Mouse (Mus musculus) yolk sac, embryonic 10.5 days (tissue): ENCODE results near the gene Proser3.
A peak's percentile ranks its signal among the peaks of the same experiment; 100 is the strongest.

Experiments used
- DNase-seq: peaks from one replicate; pipeline ENCODE4 v3.0.0-alpha.2; 2017; ENCODE audit warnings: low spot score

Proser3 gene

GRCm38 (mm10) chr7:30579950-30580349 is 27.9 kb upstream of the Proser3 start:
- DNase-seq, result no peak

GRCm38 (mm10) chr7:30572969-30573368 is 20.9 kb upstream of the Proser3 start:
- DNase-seq, result no peak

GRCm38 (mm10) chr7:30572389-30572788 is 20.3 kb upstream of the Proser3 start:
- no peak for DNase-seq

- DNase-seq, result no peak
These were observed 15.5 kb upstream of the Proser3 start for GRCm38 (mm10) chr7:30567555-30567954.

DNA sequence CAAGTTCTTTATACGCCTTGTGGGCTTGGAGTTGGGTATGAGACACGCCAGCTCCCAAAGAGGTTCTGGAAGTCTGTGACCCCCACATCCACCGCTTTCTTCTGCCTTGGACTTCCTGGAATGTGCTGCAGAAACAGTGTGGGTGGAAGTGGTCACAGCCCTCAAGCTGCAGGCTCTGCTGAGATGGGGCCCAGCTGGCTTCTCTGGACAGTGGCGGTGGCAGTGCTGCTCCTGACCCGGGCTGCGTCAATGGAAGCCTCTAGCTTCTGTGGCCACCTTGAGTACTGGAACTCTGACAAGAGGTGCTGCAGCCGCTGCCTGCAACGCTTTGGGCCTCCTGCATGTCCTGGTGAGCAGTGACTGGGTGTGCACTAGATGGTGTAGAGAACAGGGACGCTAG is 13.9 kb upstream of the Proser3 start:
- no peak for DNase-seq

GRCm38 (mm10) chr7:30564970-30565571 is 13.0 kb upstream of the Proser3 start, which contains the start of gene Igflr1:
TSS of gene Igflr1 (plus strand) at chr7:30565427.
- no peak for DNase-seq

DNA sequence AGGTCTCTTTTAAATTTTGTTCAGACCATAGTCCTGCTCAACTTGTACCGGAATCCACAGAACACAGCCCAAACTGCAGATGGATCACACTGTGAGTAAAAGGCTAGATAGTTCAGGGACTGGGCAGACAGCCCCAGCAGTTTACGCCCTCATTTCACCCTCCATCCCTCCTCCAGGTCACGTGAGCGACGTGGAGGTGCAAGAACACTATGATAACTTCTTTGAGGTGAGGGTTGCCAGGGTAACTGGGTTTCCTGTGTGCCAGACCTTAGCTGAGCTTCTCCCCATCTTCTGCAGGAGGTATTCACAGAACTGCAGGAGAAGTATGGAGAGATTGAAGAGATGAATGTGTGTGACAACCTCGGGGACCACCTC is 11.8 kb upstream of the Proser3 start:
- no peak for DNase-seq

GRCm38 (mm10) chr7:30563117-30563905 is 11.2 kb upstream of the Proser3 start, which contains the start of the genes U2af1l4, Gm49396 and Psenen:
TSS of gene U2af1l4 (plus strand) at chr7:30563301.
TSS of gene Gm49396 (plus strand) at chr7:30563344.
TSS of gene Psenen (minus strand) at chr7:30563627.
- peak; percentile 96 for DNase-seq

- DNase-seq, result no peak
These were observed 10.5 kb upstream of the Proser3 start for GRCm38 (mm10) chr7:30562526-30563116.

DNA sequence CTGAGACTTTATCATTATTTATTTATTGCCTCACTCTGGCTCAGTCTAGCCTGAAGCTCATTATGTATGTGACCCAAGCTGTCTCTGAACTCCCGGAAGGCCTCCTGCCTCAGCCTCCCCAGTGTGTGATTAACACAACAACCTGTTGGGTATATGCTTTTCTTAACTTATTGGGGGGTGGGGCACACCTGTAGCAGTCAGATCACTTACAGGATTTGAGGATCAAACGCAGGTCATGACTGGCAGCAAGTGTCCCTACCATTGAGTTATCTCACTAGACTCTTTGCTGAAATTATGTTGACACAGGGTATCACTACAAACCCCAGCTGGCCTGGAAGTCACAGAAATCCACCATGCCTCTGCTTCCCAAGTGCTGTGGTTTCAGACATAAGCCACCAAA is 8.2 kb upstream of the Proser3 start:
- DNase-seq, result no peak

DNA sequence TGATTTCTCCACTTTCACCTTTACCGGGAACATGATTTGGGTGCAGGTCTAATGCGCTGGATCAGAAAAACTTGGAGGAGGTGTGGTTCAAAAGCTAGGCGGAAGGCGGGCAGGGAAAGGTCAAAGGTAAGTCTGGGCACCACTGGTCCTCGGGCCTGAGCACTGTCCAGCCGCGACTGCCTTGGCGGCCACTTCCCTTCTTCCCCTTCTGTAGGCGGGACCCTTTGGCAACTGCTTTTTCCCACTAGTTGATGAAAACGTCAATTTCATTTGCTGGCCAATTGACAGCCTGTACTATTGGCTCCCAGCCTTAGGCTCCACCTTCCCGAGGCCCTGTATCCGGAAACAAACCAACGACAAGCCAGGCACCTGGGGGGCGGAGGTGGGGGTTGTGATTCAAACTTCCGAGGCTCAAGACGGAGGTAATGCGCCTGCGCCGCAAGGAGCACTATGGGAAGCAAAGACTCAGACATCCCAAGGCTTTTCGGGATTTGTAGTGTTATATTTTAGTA is 7.4 kb upstream of the Proser3 start, which contains the start of gene Lin37:
Lin37 (minus strand) TSS at position 396 of the 512 bp plus-strand sequence.
- DNase-seq, result peak; percentile 98

GRCm38 (mm10) chr7:30558656-30559442 is 6.8 kb upstream of the Proser3 start:
- no peak for DNase-seq

GRCm38 (mm10) chr7:30557901-30558514 is 5.9 kb upstream of the Proser3 start:
- no peak for DNase-seq

DNA sequence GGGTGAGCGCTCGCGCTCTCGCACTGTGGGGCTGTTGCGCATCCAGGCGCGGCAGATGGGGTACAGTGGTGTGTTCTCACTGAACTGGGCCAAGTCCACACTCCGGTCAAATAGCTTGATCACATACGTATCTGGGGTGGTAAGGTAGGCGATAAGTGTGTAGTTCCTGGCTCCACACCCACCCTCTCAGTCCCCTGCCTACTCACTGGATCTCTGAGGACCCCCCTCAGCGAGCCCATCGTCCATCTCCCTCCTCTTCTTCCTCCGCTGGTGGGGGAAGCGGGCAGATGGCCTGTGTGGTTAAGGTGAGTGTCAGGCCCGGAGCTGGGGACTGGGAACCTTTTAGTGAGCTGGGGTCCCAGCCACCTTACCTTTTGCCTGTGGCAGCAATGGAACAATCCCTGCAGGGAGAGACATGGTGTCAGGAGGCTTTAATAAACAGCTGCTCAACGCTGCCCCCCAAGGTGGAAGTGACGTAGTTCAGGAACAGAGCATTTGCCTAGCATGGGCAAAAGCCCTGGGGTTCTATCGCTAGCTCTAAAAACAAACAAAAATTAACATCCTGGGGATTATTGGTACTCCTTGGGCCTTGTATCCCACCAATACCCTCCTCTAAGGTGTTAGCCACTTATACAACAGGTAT is 4.9 kb upstream of the Proser3 start:
- no peak for DNase-seq

DNA sequence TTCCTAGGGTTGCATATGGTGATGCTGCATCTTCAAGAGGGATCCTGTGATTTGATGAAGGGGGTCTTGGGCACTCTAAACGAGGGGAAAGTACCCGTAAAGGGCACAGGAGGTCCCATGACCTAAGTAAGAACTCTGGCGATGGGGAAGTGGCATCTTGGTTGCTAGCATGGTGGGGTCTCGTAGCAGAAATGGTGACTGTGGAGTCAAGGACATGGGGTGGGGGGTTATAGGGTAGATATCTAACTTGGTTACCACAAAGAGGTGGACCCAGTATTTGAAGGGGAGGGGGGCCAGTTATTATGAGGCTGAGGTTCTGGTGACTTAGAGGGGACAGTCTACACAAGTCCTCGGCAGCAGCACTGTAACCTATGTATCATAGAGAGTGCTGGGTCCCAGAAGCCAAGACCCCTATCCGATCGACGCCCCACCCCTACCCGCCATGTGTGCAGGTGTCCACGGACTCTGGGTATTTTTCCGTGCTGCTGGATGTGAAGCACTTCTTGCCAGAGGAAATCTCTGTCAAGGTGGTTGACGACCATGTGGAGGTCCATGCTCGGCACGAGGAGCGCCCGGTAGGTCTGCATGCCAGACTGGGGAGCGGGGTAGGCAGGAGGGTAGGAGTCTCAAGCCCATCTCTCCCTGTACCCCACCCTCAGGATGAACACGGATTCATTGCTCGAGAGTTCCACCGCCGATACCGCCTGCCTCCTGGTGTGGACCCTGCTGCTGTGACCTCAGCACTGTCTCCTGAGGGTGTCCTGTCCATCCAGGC is 1.9 kb upstream of the Proser3 start:
- DNase-seq, result no peak

DNA sequence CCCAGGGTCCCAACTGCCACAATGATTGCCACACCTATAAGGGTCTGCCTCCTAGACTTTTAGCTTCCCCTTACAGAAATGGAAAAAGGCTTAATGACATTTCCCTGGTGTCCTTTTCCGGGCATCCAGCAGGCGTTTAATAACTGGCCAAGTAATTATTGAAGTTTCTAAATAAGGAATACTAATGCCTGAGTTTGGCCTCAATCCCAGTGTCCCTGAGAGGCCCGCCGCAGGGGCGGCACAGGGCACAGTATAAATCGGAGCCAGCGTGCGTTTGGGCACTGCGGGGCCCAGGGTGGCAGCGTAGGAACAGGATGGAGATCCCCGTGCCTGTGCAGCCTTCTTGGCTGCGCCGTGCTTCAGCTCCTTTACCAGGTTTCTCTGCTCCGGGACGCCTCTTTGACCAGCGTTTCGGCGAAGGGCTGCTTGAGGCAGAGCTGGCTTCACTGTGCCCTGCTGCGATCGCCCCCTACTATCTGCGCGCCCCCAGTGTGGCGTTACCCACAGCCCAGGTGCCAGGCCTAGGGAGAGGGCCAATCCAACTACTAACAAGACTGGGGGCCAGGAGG is 1.0 kb upstream of the Proser3 start:
- no peak for DNase-seq

GRCm38 (mm10) chr7:30551445-30552101 is 526 bp downstream of the Proser3 start:
- DNase-seq, result no peak

DNA sequence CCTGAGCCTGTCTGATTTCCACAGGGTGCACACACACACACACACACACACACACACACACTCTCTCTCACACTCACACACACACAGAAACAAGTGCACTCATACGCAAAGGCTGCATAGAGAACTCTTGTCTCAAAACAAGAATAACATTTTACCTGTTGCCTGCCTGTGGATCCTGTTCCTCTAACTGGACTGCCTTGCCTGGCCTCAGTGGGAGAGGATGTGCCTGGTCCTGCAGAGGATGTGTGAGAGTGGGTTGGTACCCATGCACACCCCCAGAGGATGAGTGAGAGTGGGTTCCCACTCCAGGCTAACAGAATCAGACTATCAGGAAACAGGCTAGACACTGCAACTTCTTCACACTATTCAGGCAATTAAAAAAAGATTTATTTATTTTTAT is 1.5 kb downstream of the Proser3 start:
- no peak for DNase-seq

DNA sequence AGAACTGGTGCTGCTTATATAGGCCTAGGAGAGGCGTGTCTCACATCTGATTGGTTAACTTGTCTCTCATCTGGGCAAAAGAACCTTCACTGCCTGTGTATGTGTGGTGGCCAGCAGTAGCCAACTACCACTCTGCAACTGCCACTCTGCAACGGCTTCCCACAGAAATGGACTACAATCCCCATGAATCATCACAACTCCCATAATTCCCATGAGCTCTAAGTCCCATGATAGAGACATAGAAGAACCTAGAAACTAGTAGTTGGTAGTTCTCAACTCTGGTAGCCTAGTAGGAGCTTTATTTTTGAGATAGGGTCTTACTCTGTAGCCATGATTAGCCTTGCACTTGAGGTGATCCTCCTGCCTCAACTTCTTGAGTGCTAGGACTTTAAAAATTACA is 2.2 kb downstream of the Proser3 start:
- DNase-seq, result no peak
